Mouse (Mus musculus) c-Kit-positive CD71-positive TER-119-positive erythroid progenitor cells, embryonic 14.5 days (primary cell): ENCODE data around the gene Myrf.

ENCODE experiments used
- DNase-seq: peaks from one replicate; pipeline ENCODE4 v3.0.0-alpha.2; 2013; ENCODE audit warnings: low spot score

The Myrf gene

GRCm38 (mm10) chr19:10205051-10205450 is 35.5 kb downstream of the Myrf start:
- DNase-seq = no peak

GRCm38 (mm10) chr19:10204616-10205001 is 35.9 kb downstream of the Myrf start:
- peak; percentile 62 for DNase-seq

GRCm38 (mm10) chr19:10203848-10204615 is 36.5 kb downstream of the Myrf start, which contains the start of the genes Tmem258 and Fen1:
TSS of gene Tmem258 (plus strand) at chr19:10204014.
TSS of gene Fen1 (minus strand) at chr19:10204169.
- DNase-seq = peak; percentile 89

GRCm38 (mm10) chr19:10203146-10203847 is 37.3 kb downstream of the Myrf start:
- DNase-seq = peak; percentile 88

- DNase-seq = peak; percentile 80
These were observed 41.8 kb downstream of the Myrf start for GRCm38 (mm10) chr19:10198723-10199122.

- no peak for DNase-seq
These were observed 42.3 kb downstream of the Myrf start for GRCm38 (mm10) chr19:10198286-10198685.

- no peak for DNase-seq
These were observed 43.4 kb downstream of the Myrf start for GRCm38 (mm10) chr19:10197130-10197529.

GRCm38 (mm10) chr19:10195252-10195651 is 45.3 kb downstream of the Myrf start:
- no peak for DNase-seq

GRCm38 (mm10) chr19:10194337-10194736 is 46.2 kb downstream of the Myrf start:
- no peak for DNase-seq

- DNase-seq = no peak
These were observed 49.2 kb downstream of the Myrf start for GRCm38 (mm10) chr19:10191326-10191725.

GRCm38 (mm10) chr19:10190796-10191195 is 49.8 kb downstream of the Myrf start:
- peak; percentile 73 for DNase-seq

GRCm38 (mm10) chr19:10189940-10190339 is 50.6 kb downstream of the Myrf start:
- no peak for DNase-seq

- DNase-seq = no peak
These were observed 51.5 kb downstream of the Myrf start for GRCm38 (mm10) chr19:10189022-10189421.

- DNase-seq = no peak
These were observed 52.2 kb downstream of the Myrf start for GRCm38 (mm10) chr19:10188281-10188811.

GRCm38 (mm10) chr19:10186569-10186968 is 54.0 kb downstream of the Myrf start:
- DNase-seq = no peak

- no peak for DNase-seq
These were observed 54.7 kb downstream of the Myrf start for GRCm38 (mm10) chr19:10185876-10186275.

GRCm38 (mm10) chr19:10184096-10184495 is 56.5 kb downstream of the Myrf start:
- DNase-seq = no peak

- peak; percentile 57 for DNase-seq
These were observed 57.1 kb downstream of the Myrf start for GRCm38 (mm10) chr19:10183299-10183983.

GRCm38 (mm10) chr19:10182670-10183298 is 57.8 kb downstream of the Myrf start, which contains the start of gene Fads1:
TSS of gene Fads1 (plus strand) at chr19:10182888.
- peak; percentile 87 for DNase-seq

GRCm38 (mm10) chr19:10182142-10182541 is 58.4 kb downstream of the Myrf start:
- DNase-seq = peak; percentile 44

- DNase-seq = no peak
These were observed 59.3 kb downstream of the Myrf start for GRCm38 (mm10) chr19:10181225-10181624.

- DNase-seq = no peak
These were observed 63.6 kb downstream of the Myrf start for GRCm38 (mm10) chr19:10176941-10177372.
